In the genomic region with DNA sequence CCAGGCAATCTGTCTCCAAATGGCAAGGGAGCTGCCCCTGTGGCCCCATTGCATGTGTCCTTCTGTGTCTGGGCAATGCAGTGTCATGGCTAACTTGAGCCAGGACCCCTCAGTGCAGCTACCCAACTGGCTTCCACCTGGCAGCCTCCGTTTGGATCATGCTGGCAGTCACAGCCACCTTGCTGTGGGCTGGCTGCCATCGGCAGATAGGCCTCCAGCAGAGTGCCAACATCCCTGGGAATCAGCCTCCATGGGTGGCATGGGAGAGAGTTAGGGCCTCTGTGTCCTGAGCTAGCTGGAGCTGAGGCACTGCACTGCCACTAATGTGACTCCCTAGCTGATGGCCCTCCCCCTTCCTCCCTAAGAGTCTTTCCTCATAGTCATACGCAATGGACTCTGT, we compare ENCODE assay signal across 19 mouse cellular contexts.
"Had no signal": no experiment of that assay in that cellular context is flagged by ENCODE, and none has a peak within 500 bp of the region (broad histone marks: within the 10 kb centered on the region; RNA-seq: fewer than 3 reads in every experiment).

No protein-coding gene starts in this region.

- H3K4me3 ChIP-seq: kidney, embryonic 15.5 days; left cerebral cortex, adult 2 months; liver, embryonic 13.5 days; midbrain, embryonic 10.5 days; midbrain, embryonic 13.5 days; myocyte; neural tube, embryonic 13.5 days had no signal

- H3K36me3 ChIP-seq: kidney, embryonic 15.5 days; liver, embryonic 13.5 days; midbrain, embryonic 10.5 days; midbrain, embryonic 13.5 days; neural tube, embryonic 13.5 days had no signal

- H3K4me2 ChIP-seq: kidney, embryonic 15.5 days; liver, embryonic 13.5 days; midbrain, embryonic 13.5 days; neural tube, embryonic 13.5 days had no signal

- H3K9me3 ChIP-seq: kidney, embryonic 15.5 days; midbrain, embryonic 10.5 days; midbrain, embryonic 13.5 days; neural tube, embryonic 13.5 days had no signal

- H3K27ac ChIP-seq: kidney, embryonic 15.5 days; left cerebral cortex, adult 2 months; liver, embryonic 13.5 days; midbrain, embryonic 10.5 days; midbrain, embryonic 13.5 days; neural tube, embryonic 13.5 days; stomach, postnatal 0 days had no signal

- ATAC-seq: midbrain, embryonic 13.5 days; midbrain, embryonic 16.5 days had no signal

- H3K27me3 ChIP-seq: kidney, embryonic 15.5 days; liver, embryonic 13.5 days; midbrain, embryonic 13.5 days; neural tube, embryonic 13.5 days had no signal

- H3K4me1 ChIP-seq: kidney, embryonic 15.5 days; liver, embryonic 13.5 days; midbrain, embryonic 10.5 days; midbrain, embryonic 13.5 days had no signal

- DNase-seq: kidney, postnatal 10 days; kidney, postnatal 36 days; layer of hippocampus, postnatal 36 days; liver, embryonic 13.5 days; lung, adult 2 months; lung, postnatal 14 days; lung, postnatal 4 days; retina, postnatal 1 day; right cerebral cortex, postnatal 25 days; thymus, adult 2 months; thymus, postnatal 36 days had no signal

- H3K9ac ChIP-seq: kidney, embryonic 15.5 days; liver, embryonic 13.5 days; midbrain, embryonic 13.5 days; neural tube, embryonic 13.5 days had no signal
